9 mouse cellular contexts compared by ENCODE assay signal in genomic region chr13:94912961-94913360, GRCm38 (mm10). TPM values are rescaled to one million over a fixed set of nuclear protein-coding genes. Genes with fewer than 3 reads are reported as not detected.
DNase-seq lines count a peak whose midpoint lies in the region; ATAC-seq and TF ChIP-seq lines count a peak whose summit lies in the region.
"Had no signal": no experiment of that assay in that cellular context is flagged by ENCODE, and none has a peak within 500 bp of the region (broad histone marks: within the 10 kb centered on the region; RNA-seq: fewer than 3 reads in every experiment).

No protein-coding gene starts in this region.

- no peak for TF ChIP-seq CTCF in brain, embryonic 14.5 days (IDR thresholded peaks at IDR 0.05; ENCODE audit: borderline replicate concordance, extremely low read depth, insufficient read depth, insufficient read length)
- TF ChIP-seq CTCF in forebrain, postnatal 0 days (IDR thresholded peaks at IDR 0.05; ENCODE audit: low read depth) = no peak

- no peak for TF ChIP-seq POLR2A in brain, embryonic 14.5 days (IDR thresholded peaks at IDR 0.05; ENCODE audit: borderline replicate concordance, extremely low read depth, insufficient read depth, insufficient read length, poor library complexity, severe bottlenecking)

- 0 out of 2 replicates have a peak, but pooled peaks cover 5% of the 10 kb centered on the region for H3K4me1 ChIP-seq in forebrain, postnatal 0 days (ENCODE audit: insufficient read depth)
- H3K4me1 ChIP-seq in midbrain, embryonic 13.5 days (replicated peaks) = peaks cover 3% of the 10 kb centered on the region; the same call in 1 of the 2 replicates
- no peaks in the 10 kb centered on the region for H3K4me1 ChIP-seq in liver, embryonic 12.5 days
- H3K4me1 ChIP-seq in heart, embryonic 11.5 days (ENCODE audit: control insufficient read depth, insufficient read depth, low read length) = no peaks in the 10 kb centered on the region
- H3K4me1 ChIP-seq: megakaryocyte, embryonic 14.5 days had no signal

- no peak overlapping the region for H3K4me3 ChIP-seq in forebrain, postnatal 0 days (ENCODE audit: low read depth, low read length)
- H3K4me3 ChIP-seq in midbrain, embryonic 13.5 days (replicated peaks) = no peak overlapping the region
- H3K4me3 ChIP-seq in liver, embryonic 12.5 days = no peak overlapping the region
- no peak overlapping the region for H3K4me3 ChIP-seq in heart, embryonic 11.5 days (ENCODE audit: low read depth, low read length)
- H3K4me3 ChIP-seq: megakaryocyte, embryonic 14.5 days had no signal

- 7% methylated on average over 11 of the region's 11 CpGs for WGBS in forebrain, postnatal 0 days
- 10% methylated on average over 11 of the region's 11 CpGs for WGBS in midbrain, embryonic 13.5 days
- 42% methylated on average over 11 of the region's 11 CpGs for WGBS in liver, embryonic 12.5 days (ENCODE audit: insufficient replicate concordance)
- WGBS in heart, embryonic 11.5 days (ENCODE audit: insufficient replicate concordance) = 31% methylated on average over 11 of the region's 11 CpGs

- H3K36me3 ChIP-seq in forebrain, postnatal 0 days (ENCODE audit: insufficient read depth) = no peaks in the 10 kb centered on the region
- no peaks in the 10 kb centered on the region for H3K36me3 ChIP-seq in midbrain, embryonic 13.5 days
- H3K36me3 ChIP-seq in liver, embryonic 12.5 days = no peaks in the 10 kb centered on the region
- no peaks in the 10 kb centered on the region for H3K36me3 ChIP-seq in heart, embryonic 11.5 days (ENCODE audit: control insufficient read depth, insufficient read depth, low read length)

- no peak for ATAC-seq in forebrain, postnatal 0 days
- peak; percentile 53; the same call in 1 of the 2 replicates for ATAC-seq in midbrain, embryonic 13.5 days
- no peak for ATAC-seq in liver, embryonic 12.5 days
- ATAC-seq in heart, embryonic 11.5 days (replicated peaks; ENCODE audit: insufficient number of reproducible peaks, low FRiP score, low TSS enrichment) = no peak

- H3K27ac ChIP-seq in forebrain, postnatal 0 days (ENCODE audit: low read depth, low read length) = no peak overlapping the region
- H3K27ac ChIP-seq in midbrain, embryonic 13.5 days = no peak overlapping the region
- H3K27ac ChIP-seq in liver, embryonic 12.5 days = no peak overlapping the region
- no peak overlapping the region for H3K27ac ChIP-seq in heart, embryonic 11.5 days (ENCODE audit: low read depth, low read length)

- H3K27me3 ChIP-seq in forebrain, postnatal 0 days (ENCODE audit: insufficient read depth, low read length) = no peaks in the 10 kb centered on the region
- H3K27me3 ChIP-seq in midbrain, embryonic 13.5 days = peaks cover 14% of the 10 kb centered on the region; the same call in 1 of the 2 replicates
- 0 out of 2 replicates have a peak, but pooled peaks cover 6% of the 10 kb centered on the region for H3K27me3 ChIP-seq in liver, embryonic 12.5 days (replicated peaks)
- H3K27me3 ChIP-seq in heart, embryonic 11.5 days (ENCODE audit: control insufficient read depth, insufficient read depth, low read length) = 0 out of 2 replicates have a peak, but pooled peaks cover 2% of the 10 kb centered on the region

- H3K9ac ChIP-seq in forebrain, postnatal 0 days = no peak overlapping the region
- H3K9ac ChIP-seq in midbrain, embryonic 13.5 days (replicated peaks) = 0 out of 2 replicates have a peak overlapping the region, but pooled peaks have one; percentile 33
- H3K9ac ChIP-seq in liver, embryonic 12.5 days = no peak overlapping the region
- no peak overlapping the region for H3K9ac ChIP-seq in heart, embryonic 11.5 days (ENCODE audit: low read depth, low read length)

- peak overlapping the region; percentile 38 for H3K4me2 ChIP-seq in forebrain, postnatal 0 days (ENCODE audit: low read depth)
- H3K4me2 ChIP-seq in midbrain, embryonic 13.5 days (replicated peaks) = peak overlapping the region; percentile 35
- H3K4me2 ChIP-seq in liver, embryonic 12.5 days = no peak overlapping the region
- H3K4me2 ChIP-seq in heart, embryonic 11.5 days = no peak overlapping the region

- no peaks in the 10 kb centered on the region for H3K9me3 ChIP-seq in forebrain, postnatal 0 days (ENCODE audit: low read length)
- H3K9me3 ChIP-seq in midbrain, embryonic 13.5 days = no peaks in the 10 kb centered on the region
- H3K9me3 ChIP-seq in liver, embryonic 12.5 days (replicated peaks) = no peaks in the 10 kb centered on the region
- no peaks in the 10 kb centered on the region for H3K9me3 ChIP-seq in heart, embryonic 11.5 days (replicated peaks; ENCODE audit: control insufficient read depth, low read length)

- peak; percentile 24 for DNase-seq in Muller cell, postnatal 12 days (ENCODE audit: inconsistent ontology term)
- peak; percentile 77 for DNase-seq in brain, embryonic 14.5 days (ENCODE audit: low read depth)
- peak; percentile 21 for DNase-seq in forebrain, postnatal 0 days
- DNase-seq in thymus, postnatal 36 days = no peak

RNA-seq across cellular contexts. Expression of gene Otp, which starts 37.6 kb away (rescaled TPM):
- 19.3 and 42.9 TPM in 2 replicates for polyA plus RNA-seq in brain, embryonic 14.5 days (2012; rRNA removed)
- total RNA-seq in forebrain, postnatal 0 days (2014; rRNA removed) = 1.1 and 4.3 TPM in 2 replicates
- polyA plus RNA-seq in forebrain, postnatal 0 days (2015; fragmentation: Nextera tagmentation; extraction: Ambion mirVana) = 0.57 and 1.5 TPM in 2 replicates
- 5.3 and 5.4 TPM in 2 replicates for polyA plus RNA-seq in midbrain, embryonic 13.5 days (2015; fragmentation: Nextera tagmentation; extraction: Ambion mirVana)
- polyA plus RNA-seq in liver, embryonic 12.5 days (2016; fragmentation: Nextera tagmentation; extraction: Ambion mirVana) = not detected in 2 replicates
- polyA plus RNA-seq in heart, embryonic 11.5 days (2014; fragmentation: Nextera tagmentation; extraction: Ambion mirVana) = not detected in 2 replicates
- total RNA-seq: heart, postnatal 25 days had no signal

Comparison
In these comparisons a context has a peak if more than half of its experiments do, and no peak if none do; other contexts are left out.
1. DNase-seq: peak in Muller cell, postnatal 12 days (single experiment), brain, embryonic 14.5 days (single experiment) and forebrain, postnatal 0 days (single experiment); none in thymus, postnatal 36 days (0 of 2).
2. H3K4me2 ChIP-seq: peak in forebrain, postnatal 0 days (single experiment) and midbrain, embryonic 13.5 days (single experiment); none in liver, embryonic 12.5 days (single experiment) and heart, embryonic 11.5 days (single experiment).